Mouse (Mus musculus) gastrocnemius, postnatal 10 days (tissue): ENCODE results near the gene Spsb1. TPM values are rescaled to one million over a fixed set of nuclear protein-coding genes. Genes with fewer than 3 reads are reported as not detected.

Source experiments
- DNase-seq: peaks from one replicate; pipeline ENCODE4 v3.0.0; 2021; ENCODE audit warnings: mixed read lengths
- total RNA-seq, 2 experiments: library from RNA; stranded (reverse); gene quantifications; 2 replicates each; pipeline ENCODE4 v1.2.3; 2021

Spsb1 gene
- total RNA-seq, 2 experiments from 2014 or later = 18.9 to 21.1 TPM

GRCm38 (mm10) chr4:149953621-149954481 lies 992 bp downstream of the Spsb1 start:
- DNase-seq = peak; percentile 72

GRCm38 (mm10) chr4:149952201-149952600 lies 2.6 kb downstream of the Spsb1 start:
- no peak for DNase-seq

- DNase-seq = no peak
Observed at GRCm38 (mm10) chr4:149951201-149951600, 3.6 kb downstream of the Spsb1 start.

- no peak for DNase-seq
Observed at GRCm38 (mm10) chr4:149949691-149950090, 5.2 kb downstream of the Spsb1 start.

- DNase-seq = no peak
Observed at GRCm38 (mm10) chr4:149948119-149948518, 6.7 kb downstream of the Spsb1 start.

- DNase-seq = no peak
Observed at GRCm38 (mm10) chr4:149947396-149947795, 7.4 kb downstream of the Spsb1 start.

- no peak for DNase-seq
Observed at GRCm38 (mm10) chr4:149945194-149945593, 9.6 kb downstream of the Spsb1 start.

GRCm38 (mm10) chr4:149944214-149944613 lies 10.6 kb downstream of the Spsb1 start:
- DNase-seq = no peak

GRCm38 (mm10) chr4:149942831-149943741 lies 11.8 kb downstream of the Spsb1 start:
- DNase-seq = no peak

- no peak for DNase-seq
Observed at GRCm38 (mm10) chr4:149941067-149941755, 13.6 kb downstream of the Spsb1 start.

GRCm38 (mm10) chr4:149938701-149939100 lies 16.1 kb downstream of the Spsb1 start:
- no peak for DNase-seq

- DNase-seq = no peak
Observed at GRCm38 (mm10) chr4:149936921-149937320, 17.9 kb downstream of the Spsb1 start.

- no peak for DNase-seq
Observed at GRCm38 (mm10) chr4:149935470-149935869, 19.4 kb downstream of the Spsb1 start.

- no peak for DNase-seq
Observed at GRCm38 (mm10) chr4:149933519-149934245, 21.2 kb downstream of the Spsb1 start.

GRCm38 (mm10) chr4:149933025-149933424 lies 21.8 kb downstream of the Spsb1 start:
- DNase-seq = no peak

GRCm38 (mm10) chr4:149932108-149932815 lies 22.6 kb downstream of the Spsb1 start:
- DNase-seq = no peak

GRCm38 (mm10) chr4:149930755-149931154 lies 24.1 kb downstream of the Spsb1 start:
- DNase-seq = no peak

GRCm38 (mm10) chr4:149923014-149923413 lies 31.8 kb downstream of the Spsb1 start:
- no peak for DNase-seq

GRCm38 (mm10) chr4:149922121-149922718 lies 32.6 kb downstream of the Spsb1 start:
- peak; percentile 59 for DNase-seq

GRCm38 (mm10) chr4:149920886-149921285 lies 34.0 kb downstream of the Spsb1 start:
- no peak for DNase-seq
